ENCODE assay signal across 8 mouse cellular contexts in the genomic region with DNA sequence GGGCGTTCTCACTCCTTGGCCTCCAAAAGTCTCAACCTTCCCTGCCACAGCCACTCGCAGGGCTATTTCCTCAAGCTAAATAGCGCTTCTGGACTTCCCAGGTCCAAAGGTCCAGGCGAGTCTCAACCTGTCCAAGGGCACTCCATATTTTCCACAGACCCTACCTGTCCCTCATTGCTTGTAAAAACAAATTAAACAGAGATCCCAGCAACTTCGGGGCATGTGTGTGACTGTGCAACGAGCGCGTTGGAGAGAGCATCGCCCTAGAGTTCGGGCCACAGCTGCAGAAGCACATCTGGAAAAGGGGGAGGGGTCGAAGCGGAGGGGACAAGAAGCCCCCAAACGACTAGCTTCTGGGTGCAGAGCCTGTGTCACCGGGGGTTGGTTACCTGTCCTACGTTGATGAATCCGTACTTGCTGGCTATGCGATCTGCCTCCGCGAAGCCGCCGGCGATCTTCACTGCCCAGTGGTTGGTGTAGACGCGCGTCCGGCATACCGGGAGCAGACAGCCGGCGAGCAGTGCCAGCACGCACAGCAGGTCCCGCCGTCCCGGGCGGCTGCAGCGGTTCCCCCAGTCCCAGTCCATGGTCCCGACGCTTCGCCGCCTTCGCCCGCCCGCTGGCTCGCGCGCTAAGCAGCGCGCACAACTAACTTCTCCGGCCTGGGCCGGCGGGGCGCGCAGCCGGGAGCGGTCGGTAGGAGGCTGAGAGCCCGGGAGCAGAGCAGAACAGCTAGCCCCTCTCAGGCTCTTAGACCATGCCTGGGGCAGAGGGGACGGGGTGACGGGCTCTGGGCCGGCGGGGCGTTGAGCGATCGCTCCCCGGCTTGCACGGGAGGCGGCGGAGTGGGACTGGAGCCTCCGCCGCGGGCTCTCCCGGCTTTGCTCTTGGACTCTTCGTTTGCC. TPM values are rescaled to one million over a fixed set of nuclear protein-coding genes. Genes with fewer than 3 reads are reported as not detected.
A peak's percentile ranks its signal among the peaks of the same experiment; 100 is the strongest.
DNase-seq lines count a peak whose midpoint lies in the region; ATAC-seq lines count a peak whose summit lies in the region.

No protein-coding gene starts in this region.

- peaks cover 19% of the 10 kb centered on the region; the same call in 1 of the 2 replicates for H3K4me1 ChIP-seq in stomach, embryonic 15.5 days

- H3K27ac ChIP-seq in stomach, embryonic 15.5 days = peak overlapping the region; percentile 90

- DNase-seq in R1 (ENCODE audit: low read depth, low spot score) = peak; percentile 52
- peak; percentile 16 for DNase-seq in cerebellum, adult 8-10 months
- peak; percentile 65 for DNase-seq in heart, postnatal 4 days
- peak; percentile 17 for DNase-seq in layer of hippocampus, adult 9-11 months
- DNase-seq in lung, postnatal 4 days = peak; percentile 62 to 73
- DNase-seq in spleen, adult 12 weeks (ENCODE audit: low spot score) = no peak

- H3K9ac ChIP-seq in stomach, embryonic 15.5 days = peak overlapping the region; percentile 66

- ATAC-seq in frontal cortex, adult (ENCODE audit: low TSS enrichment) = peak; percentile 66
- ATAC-seq in stomach, embryonic 15.5 days (ENCODE audit: insufficient read depth, low FRiP score, low read depth) = peak; percentile 80

- no peaks in the 10 kb centered on the region for H3K9me3 ChIP-seq in stomach, embryonic 15.5 days

- under 1% methylated on average over 72 of the region's 72 CpGs for WGBS in stomach, embryonic 15.5 days

- H3K27me3 ChIP-seq in stomach, embryonic 15.5 days (replicated peaks) = no peaks in the 10 kb centered on the region

- H3K4me3 ChIP-seq in stomach, embryonic 15.5 days (replicated peaks) = peak overlapping the region; percentile 74

- H3K36me3 ChIP-seq in stomach, embryonic 15.5 days = no peaks in the 10 kb centered on the region

- peak overlapping the region; percentile 95 for H3K4me2 ChIP-seq in stomach, embryonic 15.5 days

RNA-seq across cellular contexts. Expression of a gene that starts 0.6 kb away (rescaled TPM):
- 1 to 10 TPM; 8.2 to 8.8 TPM for total RNA-seq in heart, postnatal 4 days (2021)
- 18.0 and 19.2 TPM in 2 replicates for polyA plus RNA-seq in stomach, embryonic 15.5 days (2015; fragmentation: Nextera tagmentation; extraction: Ambion mirVana)
